Mouse (Mus musculus) v-Abl transformed pro-B cells (cell line): Measurements from ENCODE around the gene Rcbtb2.

Experiments
- in situ Hi-C, 2 experiments: fragments of 400-800 bp; cut with MboI; formaldehyde crosslinking; loops; one replicate each; pipeline ENCODE4 v1.15.1; 2025; ENCODE audit not compliant: unreplicated experiment in 2 of 2

Gene Rcbtb2

GRCm38 (mm10) chr14:73244061-73244597 lies 121.3 kb downstream of the Rcbtb2 start:
- in situ Hi-C loops, result no loop called here

- in situ Hi-C loops, result no loop called here
Observed at GRCm38 (mm10) chr14:73250056-73250455, 127.2 kb downstream of the Rcbtb2 start.

- in situ Hi-C loops, result no loop called here
Observed at GRCm38 (mm10) chr14:73252276-73252675, 129.4 kb downstream of the Rcbtb2 start.

- in situ Hi-C loops, result no loop called here
Observed at GRCm38 (mm10) chr14:73253453-73254251, 130.8 kb downstream of the Rcbtb2 start.

- in situ Hi-C loops, result no loop called here
Observed at GRCm38 (mm10) chr14:73254412-73254811, 131.6 kb downstream of the Rcbtb2 start.

GRCm38 (mm10) chr14:73255426-73255970 lies 132.7 kb downstream of the Rcbtb2 start:
- in situ Hi-C loops, result no loop called here

- in situ Hi-C loops, result no loop called here
Observed at GRCm38 (mm10) chr14:73257348-73257747, 134.5 kb downstream of the Rcbtb2 start.
